Mouse (Mus musculus) embryonic facial prominence, embryonic 13.5 days (tissue): ENCODE data around the gene Mri1. TPM values are rescaled to one million over a fixed set of nuclear protein-coding genes. Genes with fewer than 3 reads are reported as not detected.
A peak's percentile ranks its signal among the peaks of the same experiment; 100 is the strongest.

ENCODE experiments used
- ATAC-seq: fragments of 200-750 bp; cut with Nextera tagmentation; 2 replicates; pipeline ENCODE4 v1.8.0; 2017; ENCODE audit warnings: low read depth; ENCODE audit not compliant: insufficient number of reproducible peaks, insufficient read depth, low FRiP score, low TSS enrichment
- H3K27ac ChIP-seq: fragments of 300-500 bp; sonication (generic); 2 replicates; pipeline ENCODE4 v1.5.1; 2015; ENCODE audit warnings: moderate library complexity, mild to moderate bottlenecking, inconsistent platforms
- H3K27me3 ChIP-seq: fragments of 300-500 bp; sonication (generic); 2 replicates; pipeline ENCODE4 v1.6.1; 2015; ENCODE audit warnings: mild to moderate bottlenecking, inconsistent platforms
- H3K36me3 ChIP-seq: fragments of 300-500 bp; sonication (generic); 2 replicates; pipeline ENCODE4 v1.6.1; 2015; ENCODE audit warnings: mild to moderate bottlenecking, inconsistent platforms
- H3K4me1 ChIP-seq: fragments of 300-500 bp; sonication (generic); 2 replicates; pipeline ENCODE4 v1.6.1; 2015; ENCODE audit warnings: inconsistent platforms
- H3K4me2 ChIP-seq: fragments of 300-500 bp; sonication (generic); 2 replicates; pipeline ENCODE4 v1.6.1; 2015; ENCODE audit warnings: moderate library complexity, mild to moderate bottlenecking, inconsistent platforms
- H3K4me3 ChIP-seq: fragments of 300-500 bp; sonication (generic); 2 replicates; pipeline ENCODE4 v1.5.1; 2015; ENCODE audit warnings: mild to moderate bottlenecking, inconsistent platforms
- H3K9ac ChIP-seq: fragments of 300-500 bp; sonication (generic); 2 replicates; pipeline ENCODE4 v1.6.1; 2015; ENCODE audit warnings: mild to moderate bottlenecking, inconsistent platforms
- H3K9me3 ChIP-seq: fragments of 300-500 bp; sonication (generic); 2 replicates; pipeline ENCODE4 v1.6.1; 2016; ENCODE audit warnings: inconsistent platforms
- WGBS: fragments of 180-500 bp; shearing (Covaris S2); methylation state at CpG from one replicate; pipeline ENCODE4 v1.1.7; 2015; ENCODE audit warnings: mixed read lengths; 5-methylcytosine and 5-hydroxymethylcytosine counted together
- polyA plus RNA-seq: library from polyadenylated mRNA; unstranded; fragments of >200 nt; fragmentation: Nextera tagmentation; extraction: Ambion mirVana; gene quantifications from 2 replicates; pipeline ENCODE4 v1.2.1, GENCODE M21; 2015

The Mri1 gene
- polyA plus RNA-seq, 1 experiment from 2014 or later, result 69.8 TPM

DNA sequence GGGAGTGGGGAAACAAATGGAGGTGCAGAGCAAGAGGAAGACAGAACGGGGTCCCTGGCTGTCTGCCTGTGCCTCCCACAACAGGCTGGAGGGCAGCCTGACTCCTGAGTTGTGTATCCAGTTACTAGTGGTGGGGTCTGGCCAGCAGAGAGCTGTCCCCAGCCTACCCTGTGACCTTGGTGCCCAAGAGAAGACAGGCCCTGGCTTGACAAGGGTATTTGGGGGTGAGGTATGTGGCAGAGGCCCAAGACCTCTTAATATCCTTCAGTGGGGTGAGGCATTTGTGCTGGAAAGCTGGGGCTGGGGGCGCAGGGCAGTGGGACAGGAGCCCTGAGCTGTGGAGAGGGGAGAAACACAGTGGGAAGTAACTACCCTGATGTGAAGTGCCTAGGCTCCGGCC lies 45.9 kb downstream of the Mri1 start:
- no peak for ATAC-seq
- WGBS, result 90% methylated on average over 3 of the region's 3 CpGs
- Histone ChIP-seq H3K36me3 (peaks cover 84% of the 10 kb centered on the region), H3K27ac (no peak overlapping the region), H3K9ac (no peak overlapping the region), H3K4me3 (no peak overlapping the region), H3K9me3 (no peaks in the 10 kb centered on the region), H3K27me3 (no peaks in the 10 kb centered on the region), H3K4me1 (peaks cover 31% of the 10 kb centered on the region), H3K4me2 (no peak overlapping the region)

DNA sequence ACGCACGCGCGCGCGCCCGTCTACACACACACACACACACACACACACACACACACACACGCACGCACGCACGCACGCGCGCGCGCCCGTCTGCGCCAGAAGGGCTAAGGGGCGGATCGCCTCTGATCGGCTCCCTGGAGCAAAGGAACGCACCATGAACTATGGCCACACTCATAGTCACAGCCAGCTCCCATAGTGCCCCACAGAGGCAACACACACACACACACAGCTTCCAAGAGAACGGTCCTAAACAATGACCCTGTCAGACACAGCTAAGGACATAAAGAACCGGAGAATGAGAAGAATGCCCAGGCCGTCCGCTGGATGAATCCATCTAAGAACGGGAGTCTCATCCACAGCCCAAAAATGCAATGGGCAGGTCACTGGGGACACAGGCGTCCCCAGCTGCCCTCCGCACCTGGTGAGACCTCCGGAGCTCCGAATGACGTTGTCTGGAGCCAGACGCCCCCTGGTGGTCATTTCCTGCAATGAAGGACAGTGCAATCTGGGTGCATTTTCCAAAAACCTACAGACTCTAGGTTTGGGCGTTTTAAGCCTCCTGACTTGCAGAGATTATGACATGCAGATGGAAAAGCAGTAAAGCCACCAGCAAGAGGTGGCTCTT lies 46.8 kb downstream of the Mri1 start:
- peaks cover 32% of the 10 kb centered on the region for H3K4me1 ChIP-seq
- WGBS, result 63% methylated on average over 34 of the region's 34 CpGs
- H3K27ac ChIP-seq, result no peak overlapping the region
- H3K27me3 ChIP-seq, result no peaks in the 10 kb centered on the region
- peak; percentile 41; the same call in 1 of the 2 replicates for ATAC-seq
- H3K36me3 ChIP-seq, result peaks cover 84% of the 10 kb centered on the region
- 0 out of 2 replicates have a peak overlapping the region, but pooled peaks have one; percentile 27 for H3K9ac ChIP-seq
- H3K9me3 ChIP-seq, result no peaks in the 10 kb centered on the region
- H3K4me3 ChIP-seq, result no peak overlapping the region
- no peak overlapping the region for H3K4me2 ChIP-seq

DNA sequence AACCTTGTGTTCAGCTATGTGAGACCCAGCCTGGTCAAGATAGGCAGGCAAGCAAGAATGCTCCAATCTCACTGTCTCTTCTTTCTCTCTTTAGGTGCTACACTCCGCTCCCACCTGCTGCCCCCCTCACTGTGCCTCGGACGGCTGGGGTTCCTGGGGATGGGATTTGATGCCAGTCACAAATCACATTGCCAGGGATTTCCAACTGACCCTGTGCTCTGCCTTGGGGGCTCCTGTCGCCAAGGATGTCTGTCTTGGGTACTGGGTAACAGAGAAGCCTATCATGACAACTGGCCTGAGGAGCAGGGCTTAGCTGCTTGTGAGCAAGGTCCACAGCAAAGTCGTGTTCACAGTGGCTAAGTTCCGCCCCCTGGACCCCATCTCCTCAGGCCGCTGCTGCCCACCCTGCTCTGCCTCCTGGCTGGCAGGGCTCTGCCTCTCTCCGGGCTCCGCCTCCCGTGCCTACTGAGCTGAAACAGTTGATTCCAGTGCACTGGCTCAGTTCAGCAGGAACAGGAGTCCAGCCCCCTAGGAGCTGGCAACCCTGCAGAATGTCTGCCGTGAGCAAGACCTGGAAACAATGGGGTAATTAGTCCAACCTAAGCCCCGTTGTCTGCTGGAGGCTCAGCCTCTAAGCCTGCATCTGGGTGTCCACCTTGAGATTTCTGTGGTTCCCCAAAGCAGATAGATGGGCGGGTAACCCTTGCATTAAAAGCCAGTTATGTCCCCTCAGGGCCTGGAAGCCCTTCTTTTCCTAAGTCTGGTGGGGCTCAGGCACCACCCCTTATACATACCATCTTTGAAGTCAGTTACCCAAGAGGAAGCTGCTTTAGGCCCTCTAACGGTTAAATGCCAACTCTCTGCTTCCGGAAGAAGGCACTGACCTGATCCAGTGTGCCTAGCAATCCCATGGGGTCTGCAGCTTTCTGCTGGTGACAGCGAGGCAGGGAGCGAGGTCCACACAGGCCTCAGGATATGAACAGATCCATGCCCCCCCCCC lies 48.4 kb downstream of the Mri1 start:
- Histone ChIP-seq H3K27me3 (no peaks in the 10 kb centered on the region), H3K27ac (peak overlapping the region; percentile 64), H3K4me2 (0 out of 2 replicates have a peak overlapping the region, but pooled peaks have one; percentile 5), H3K9me3 (no peaks in the 10 kb centered on the region), H3K9ac (peak overlapping the region; percentile 52), H3K36me3 (peaks cover 80% of the 10 kb centered on the region), H3K4me1 (peaks cover 45% of the 10 kb centered on the region), H3K4me3 (no peak overlapping the region)
- 47% methylated on average over 17 of the region's 17 CpGs for WGBS
- ATAC-seq, result no peak

DNA sequence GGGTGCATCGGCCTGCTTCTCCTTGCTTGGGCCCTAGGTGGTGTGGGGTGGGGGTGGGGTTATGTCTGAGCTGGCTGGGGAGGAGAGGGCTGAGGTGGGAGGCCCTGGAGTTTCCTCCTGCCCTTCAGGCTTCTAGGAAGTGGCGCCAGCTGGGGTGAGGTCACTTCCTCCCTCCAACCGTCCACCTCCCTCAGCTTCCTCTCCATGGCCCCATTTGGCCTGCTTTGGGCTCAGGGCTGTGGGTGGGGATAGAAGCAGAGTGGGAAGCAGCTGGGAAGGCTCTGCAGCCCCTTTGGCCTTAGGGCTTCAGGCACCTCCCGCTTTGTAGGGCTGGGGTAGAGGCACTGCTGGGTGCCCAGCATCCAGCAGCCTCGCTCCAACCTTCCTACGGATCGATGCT lies 49.3 kb downstream of the Mri1 start:
- H3K4me1 ChIP-seq, result peaks cover 52% of the 10 kb centered on the region
- 52% methylated on average over 7 of the region's 7 CpGs for WGBS
- H3K27me3 ChIP-seq, result no peaks in the 10 kb centered on the region
- ATAC-seq, result no peak
- peak overlapping the region; percentile 52; the same call in 1 of the 2 replicates for H3K9ac ChIP-seq
- H3K9me3 ChIP-seq, result no peaks in the 10 kb centered on the region
- peak overlapping the region; percentile 64 for H3K27ac ChIP-seq
- peaks cover 71% of the 10 kb centered on the region for H3K36me3 ChIP-seq
- H3K4me2 ChIP-seq, result 0 out of 2 replicates have a peak overlapping the region, but pooled peaks have one; percentile 5
- H3K4me3 ChIP-seq, result no peak overlapping the region

DNA sequence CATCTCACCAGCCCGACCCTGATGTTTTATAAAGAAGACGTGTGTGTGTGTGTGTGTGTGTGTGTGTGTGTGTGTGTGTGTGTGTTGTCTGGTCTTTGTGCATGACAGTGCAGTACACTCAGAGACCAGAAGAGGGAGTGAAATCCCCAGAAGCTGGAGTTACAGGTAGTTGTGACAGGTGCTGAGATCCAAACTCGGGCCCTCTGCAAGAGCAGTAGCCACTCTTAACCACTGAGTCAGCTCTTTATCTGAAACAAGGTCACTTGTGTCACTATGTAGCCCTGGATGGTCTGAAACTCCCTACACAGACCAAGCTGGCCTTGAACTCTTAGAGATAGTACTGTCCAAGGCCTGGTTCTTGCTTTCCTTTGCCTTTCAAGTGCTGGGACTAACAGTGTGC lies 50.5 kb downstream of the Mri1 start:
- Histone ChIP-seq H3K9me3 (no peaks in the 10 kb centered on the region), H3K4me3 (no peak overlapping the region), H3K4me1 (peaks cover 63% of the 10 kb centered on the region), H3K4me2 (no peak overlapping the region), H3K36me3 (peaks cover 61% of the 10 kb centered on the region), H3K9ac (no peak overlapping the region), H3K27ac (peak overlapping the region; percentile 64; the same call in 1 of the 2 replicates), H3K27me3 (no peaks in the 10 kb centered on the region)
- no peak for ATAC-seq
- WGBS, result 84% methylated on average over 3 of the region's 3 CpGs

DNA sequence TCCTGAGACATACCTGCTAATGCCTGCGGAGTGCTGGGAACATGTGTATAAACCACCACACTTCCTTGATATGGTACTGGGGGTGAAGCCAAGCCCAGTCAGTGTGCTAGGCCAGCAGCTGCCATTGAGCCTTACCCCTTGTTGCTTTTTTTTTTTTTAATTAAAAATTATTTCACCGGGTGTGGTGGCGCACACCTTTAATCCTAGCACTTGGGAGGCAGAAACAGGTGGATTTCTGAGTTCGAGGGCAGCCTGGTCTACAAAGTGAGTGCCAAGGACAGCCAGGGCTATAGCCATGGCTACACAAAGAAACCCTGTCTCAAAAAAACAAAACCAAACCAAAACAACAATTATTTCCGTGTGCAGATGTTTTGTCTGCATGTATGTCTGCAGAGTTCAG lies 52.1 kb downstream of the Mri1 start:
- ATAC-seq, result no peak
- H3K27ac ChIP-seq, result no peak overlapping the region
- H3K9me3 ChIP-seq, result no peaks in the 10 kb centered on the region
- no peaks in the 10 kb centered on the region for H3K27me3 ChIP-seq
- no peak overlapping the region for H3K4me3 ChIP-seq
- no peak overlapping the region for H3K4me2 ChIP-seq
- no peak overlapping the region for H3K9ac ChIP-seq
- H3K36me3 ChIP-seq, result peaks cover 49% of the 10 kb centered on the region
- peaks cover 73% of the 10 kb centered on the region for H3K4me1 ChIP-seq
- 90% methylated on average over 5 of the region's 5 CpGs for WGBS

DNA sequence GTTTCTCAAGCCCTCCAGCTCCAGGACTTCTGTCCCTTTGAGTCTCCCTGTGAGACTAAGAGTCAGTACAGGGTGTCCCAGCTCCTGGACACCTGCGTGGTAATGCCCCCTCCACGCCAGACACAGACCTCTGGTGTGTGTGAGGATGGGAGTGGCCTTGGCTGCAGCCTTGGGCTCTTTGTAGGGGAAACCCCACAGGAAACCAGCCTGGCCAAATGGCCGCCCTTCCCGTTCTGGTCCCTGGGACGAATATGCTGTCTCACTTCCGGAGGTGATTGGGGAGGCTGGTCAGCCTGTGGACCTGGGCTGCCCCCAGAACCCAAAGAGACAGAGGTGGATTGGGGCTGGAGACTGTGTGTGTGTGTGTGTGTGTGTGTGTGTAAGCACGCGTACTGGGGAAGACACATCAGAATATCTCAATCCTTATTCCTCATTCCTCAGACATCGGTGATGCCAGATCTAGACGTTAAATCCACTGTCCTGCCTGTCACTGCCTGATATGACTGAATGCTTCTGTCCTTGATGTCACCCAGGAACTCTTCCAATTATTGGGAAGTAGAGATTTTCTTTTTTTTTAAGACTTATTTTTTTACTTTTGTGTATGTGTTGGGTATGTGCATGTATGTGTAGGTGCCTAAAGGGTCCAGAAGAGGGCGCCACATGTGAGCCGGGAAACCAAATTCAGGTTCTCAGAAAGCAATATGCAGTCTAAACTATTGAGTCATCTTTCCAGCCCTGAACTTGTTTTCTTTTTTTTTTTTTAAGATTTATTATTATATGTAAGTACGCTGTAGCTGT lies 53.0 kb downstream of the Mri1 start:
- H3K9me3 ChIP-seq, result no peaks in the 10 kb centered on the region
- H3K4me1 ChIP-seq, result peaks cover 79% of the 10 kb centered on the region
- peak overlapping the region; percentile 94 for H3K4me2 ChIP-seq
- H3K36me3 ChIP-seq, result peaks cover 40% of the 10 kb centered on the region
- H3K4me3 ChIP-seq, result peak overlapping the region; percentile 76
- peak overlapping the region; percentile 95 for H3K9ac ChIP-seq
- no peaks in the 10 kb centered on the region for H3K27me3 ChIP-seq
- H3K27ac ChIP-seq, result peak overlapping the region; percentile 99
- ATAC-seq, result no peak
- WGBS, result 55% methylated on average over 13 of the region's 13 CpGs

DNA sequence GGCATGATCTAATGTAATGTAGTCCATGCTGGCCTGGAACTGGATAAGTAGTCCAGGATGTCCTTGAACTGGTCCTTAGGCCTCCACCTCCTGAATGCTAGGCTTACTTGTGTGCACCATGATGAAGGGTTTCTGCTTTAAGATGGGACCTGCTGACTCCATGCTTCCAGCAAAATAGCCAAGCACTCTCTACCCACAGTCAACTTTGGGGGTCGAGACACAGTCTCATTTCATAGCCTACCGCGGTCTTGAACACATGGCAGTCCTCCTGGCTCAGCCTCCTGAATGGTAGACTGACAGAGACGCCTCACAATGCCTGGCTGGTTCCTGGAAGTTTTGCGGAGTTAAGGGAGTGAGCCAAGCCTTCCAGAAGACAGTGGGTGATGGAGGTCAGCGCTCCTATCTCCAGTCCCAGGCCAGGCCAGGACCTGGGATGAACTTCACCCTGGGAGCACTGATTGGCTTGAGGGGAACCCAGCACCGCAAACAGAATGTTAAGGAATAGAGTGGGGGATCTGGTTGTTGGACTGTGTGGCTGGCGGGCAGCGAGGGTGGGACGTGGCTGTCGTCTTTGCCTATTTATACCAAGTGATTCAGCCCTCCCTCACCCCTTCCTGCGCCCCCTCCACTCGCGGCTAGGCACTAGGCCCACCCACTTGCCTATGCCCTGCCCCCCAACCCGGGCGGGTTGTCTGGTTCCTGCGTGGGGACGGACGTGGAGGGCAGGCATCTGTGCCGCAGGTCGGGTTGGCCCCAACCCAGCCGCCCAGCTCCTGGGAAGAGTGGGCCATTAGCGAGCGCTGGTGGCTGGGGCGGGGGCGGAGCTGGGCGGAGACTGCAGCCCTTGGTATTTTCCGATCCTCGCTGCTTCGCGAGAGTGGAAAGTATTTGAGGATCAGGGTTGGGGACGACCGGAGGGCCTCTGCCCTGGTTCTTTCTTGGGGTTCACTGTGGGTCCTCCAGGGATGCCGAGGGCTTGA lies 53.9 kb downstream of the Mri1 start:
- Histone ChIP-seq H3K4me3 (peak overlapping the region; percentile 76), H3K9ac (peak overlapping the region; percentile 95), H3K4me2 (peak overlapping the region; percentile 94), H3K27me3 (no peaks in the 10 kb centered on the region), H3K27ac (peak overlapping the region; percentile 99), H3K4me1 (peaks cover 79% of the 10 kb centered on the region), H3K36me3 (peaks cover 30% of the 10 kb centered on the region), H3K9me3 (no peaks in the 10 kb centered on the region)
- peak; percentile 69 for ATAC-seq
- 7% methylated on average over 34 of the region's 34 CpGs for WGBS

DNA sequence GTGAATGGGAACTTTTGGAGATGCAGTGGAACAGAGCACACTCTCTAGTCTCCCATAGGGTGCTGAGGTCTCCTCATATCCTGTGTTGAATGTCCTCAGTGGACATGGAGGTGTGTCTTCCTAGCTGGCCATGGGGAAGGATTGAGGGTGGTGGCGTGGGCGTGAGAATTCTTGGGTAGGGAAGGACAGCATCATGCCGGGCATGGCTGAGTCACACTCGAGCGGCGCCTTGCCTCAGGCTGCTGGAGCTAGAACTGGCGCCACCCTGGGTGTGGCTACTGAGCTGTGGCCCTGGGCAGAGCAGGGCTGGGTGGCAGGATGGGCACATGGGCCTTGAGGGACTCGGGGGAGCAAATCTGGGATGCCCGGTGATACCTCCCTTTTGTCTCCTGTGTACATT lies 54.7 kb downstream of the Mri1 start:
- Histone ChIP-seq H3K27me3 (no peaks in the 10 kb centered on the region), H3K27ac (peak overlapping the region; percentile 99), H3K4me1 (peaks cover 77% of the 10 kb centered on the region), H3K9me3 (no peaks in the 10 kb centered on the region), H3K4me3 (peak overlapping the region; percentile 76), H3K4me2 (peak overlapping the region; percentile 94), H3K36me3 (peaks cover 26% of the 10 kb centered on the region), H3K9ac (peak overlapping the region; percentile 95)
- 82% methylated on average over 9 of the region's 9 CpGs for WGBS
- no peak for ATAC-seq

DNA sequence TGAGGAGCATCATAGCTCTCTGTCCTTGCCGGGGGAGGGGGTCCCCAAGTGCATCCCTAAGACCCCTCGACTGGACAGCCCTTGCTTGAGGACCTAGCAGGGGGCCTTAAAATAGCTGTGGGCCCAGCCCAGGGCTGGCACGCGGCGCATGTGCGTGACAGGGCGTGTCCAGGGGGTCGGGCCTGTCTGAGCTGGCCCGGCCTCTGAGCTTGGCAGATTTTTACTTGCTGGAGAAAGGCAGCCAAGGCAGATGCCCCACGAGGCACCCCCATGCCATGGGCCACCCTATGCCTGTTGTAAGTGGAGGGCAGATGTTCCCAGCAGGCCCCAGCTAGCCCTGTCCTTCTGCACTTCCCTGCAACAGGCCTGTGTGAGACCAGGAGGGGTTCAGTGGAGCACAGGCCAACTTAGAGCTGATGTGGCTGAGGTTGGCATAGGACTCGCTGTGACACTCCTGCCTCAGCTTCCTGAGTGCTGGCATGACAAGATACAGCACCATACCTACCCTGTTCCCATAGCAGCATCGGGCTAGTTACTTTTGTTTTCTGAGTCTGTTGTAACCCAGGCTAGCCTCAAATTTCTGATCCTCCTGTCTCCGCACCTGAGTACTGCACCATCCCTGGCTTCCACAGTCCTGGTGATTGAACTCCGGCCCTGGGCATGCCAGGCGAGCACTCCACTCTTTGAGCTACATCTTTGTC lies 55.4 kb downstream of the Mri1 start:
- peaks cover 22% of the 10 kb centered on the region for H3K36me3 ChIP-seq
- H3K9ac ChIP-seq, result peak overlapping the region; percentile 95
- ATAC-seq, result no peak
- peak overlapping the region; percentile 99 for H3K27ac ChIP-seq
- H3K4me2 ChIP-seq, result peak overlapping the region; percentile 94
- H3K4me1 ChIP-seq, result peaks cover 71% of the 10 kb centered on the region
- WGBS, result 44% methylated on average over 15 of the region's 15 CpGs
- no peaks in the 10 kb centered on the region for H3K27me3 ChIP-seq
- H3K4me3 ChIP-seq, result peak overlapping the region; percentile 76
- H3K9me3 ChIP-seq, result no peaks in the 10 kb centered on the region
